Mouse (Mus musculus) embryonic facial prominence, embryonic 11.5 days (tissue): ENCODE data around the gene Tbc1d9b. TPM values are rescaled to one million over a fixed set of nuclear protein-coding genes. Genes with fewer than 3 reads are reported as not detected.

Source experiments
- ATAC-seq: fragments of 200-750 bp; cut with Nextera tagmentation; replicated peaks from 2 replicates; pipeline ENCODE4 v1.8.0; 2017; ENCODE audit warnings: low read depth; ENCODE audit not compliant: insufficient number of reproducible peaks, low FRiP score, low TSS enrichment
- DNase-seq: peaks from one replicate; pipeline ENCODE4 v3.0.0-alpha.2; 2015; ENCODE audit warnings: low spot score
- H3K27ac ChIP-seq: fragments of 300-500 bp; sonication (generic); replicated peaks from 2 replicates; pipeline ENCODE4 v1.5.1; 2014; ENCODE audit warnings: mild to moderate bottlenecking, low read depth, low read length, control low read depth
- H3K27me3 ChIP-seq: fragments of 300-500 bp; sonication (generic); 2 replicates; pipeline ENCODE4 v1.6.1; 2014; ENCODE audit warnings: mild to moderate bottlenecking, low read length, moderate library complexity, mixed read lengths; ENCODE audit not compliant: control insufficient read depth, insufficient read depth
- H3K36me3 ChIP-seq: fragments of 300-500 bp; sonication (generic); replicated peaks from 2 replicates; pipeline ENCODE4 v1.6.1; 2014; ENCODE audit warnings: low read depth, mild to moderate bottlenecking, low read length, moderate library complexity, mixed read lengths; ENCODE audit not compliant: control insufficient read depth, insufficient read depth
- H3K4me1 ChIP-seq: fragments of 300-500 bp; sonication (generic); 2 replicates; pipeline ENCODE4 v1.6.1; 2014; ENCODE audit warnings: low read length, mixed read lengths; ENCODE audit not compliant: control insufficient read depth, insufficient read depth
- H3K4me2 ChIP-seq: fragments of 300-500 bp; sonication (generic); 2 replicates; pipeline ENCODE4 v1.6.1; 2014; ENCODE audit warnings: low read depth, mild to moderate bottlenecking, control low read depth, low read length, moderate library complexity
- H3K4me3 ChIP-seq: fragments of 300-500 bp; sonication (generic); 2 replicates; pipeline ENCODE4 v1.5.1; 2014; ENCODE audit warnings: low read depth, low read length, control low read depth
- H3K9ac ChIP-seq: fragments of 300-500 bp; sonication (generic); replicated peaks from 2 replicates; pipeline ENCODE4 v1.6.1; 2014; ENCODE audit warnings: mild to moderate bottlenecking, control low read depth, low read length
- H3K9me3 ChIP-seq: fragments of 300-500 bp; sonication (generic); replicated peaks from 2 replicates; pipeline ENCODE4 v1.6.1; 2016; ENCODE audit warnings: mild to moderate bottlenecking, low read length, inconsistent platforms, mixed read lengths; ENCODE audit not compliant: control insufficient read depth
- WGBS: fragments of 180-500 bp; shearing (Covaris S2); extraction: QIAGEN DNeasy Blood & Tissue Kit; methylation state at CpG from one replicate; pipeline ENCODE4 v1.1.7; 2014; 5-methylcytosine and 5-hydroxymethylcytosine counted together
- polyA plus RNA-seq: library from polyadenylated mRNA; unstranded; fragments of >200 nt; fragmentation: Nextera tagmentation; extraction: Ambion mirVana; gene quantifications from 2 replicates; pipeline ENCODE4 v1.2.1, GENCODE M21; 2014

Gene Tbc1d9b
- polyA plus RNA-seq, 1 experiment from 2014 or later: 26.0 TPM

DNA sequence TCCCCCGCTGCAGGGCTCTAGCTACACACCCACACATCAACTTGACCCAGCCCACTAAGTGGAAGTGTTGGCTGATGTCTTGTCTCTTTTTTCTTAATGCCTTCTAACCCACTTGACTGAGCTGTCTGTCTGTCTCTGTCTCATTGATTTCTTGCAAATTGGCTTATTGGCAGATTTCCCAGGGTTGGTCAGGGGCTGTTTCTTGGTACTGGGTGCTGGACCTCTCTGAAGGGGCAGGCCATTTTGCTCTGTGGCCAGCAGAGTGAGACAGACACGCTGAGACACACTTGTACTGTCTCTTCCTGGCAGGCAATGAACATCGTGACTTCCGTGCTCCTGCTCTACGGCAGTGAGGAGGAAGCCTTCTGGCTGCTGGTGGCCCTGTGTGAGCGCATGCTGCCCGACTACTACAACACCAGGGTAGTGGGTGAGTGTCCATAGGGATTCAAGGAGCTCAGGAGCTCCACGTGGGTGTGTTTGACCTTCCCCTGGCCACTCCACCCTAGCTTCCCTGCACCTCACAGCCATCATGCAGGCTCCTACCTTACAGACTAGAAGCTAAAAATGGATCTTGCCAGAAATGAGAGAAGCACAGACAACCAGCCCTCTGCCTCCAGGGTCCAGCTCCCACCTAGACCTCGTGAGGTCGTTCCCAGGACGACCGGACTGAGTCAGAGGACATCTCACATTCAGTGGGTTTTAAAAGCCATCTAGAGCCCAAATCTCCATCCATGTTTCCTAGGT, 23.8 kb downstream of the Tbc1d9b start:
- Histone ChIP-seq H3K9me3 (no peaks in the 10 kb centered on the region), H3K9ac (no peak overlapping the region), H3K4me2 (no peak overlapping the region), H3K4me3 (no peak overlapping the region), H3K4me1 (no peaks in the 10 kb centered on the region), H3K27ac (no peak overlapping the region), H3K27me3 (no peaks in the 10 kb centered on the region), H3K36me3 (peaks cover 18% of the 10 kb centered on the region)
- ATAC-seq (no peak), DNase-seq (no peak)
- WGBS: 83% methylated on average over 12 of the region's 12 CpGs

DNA sequence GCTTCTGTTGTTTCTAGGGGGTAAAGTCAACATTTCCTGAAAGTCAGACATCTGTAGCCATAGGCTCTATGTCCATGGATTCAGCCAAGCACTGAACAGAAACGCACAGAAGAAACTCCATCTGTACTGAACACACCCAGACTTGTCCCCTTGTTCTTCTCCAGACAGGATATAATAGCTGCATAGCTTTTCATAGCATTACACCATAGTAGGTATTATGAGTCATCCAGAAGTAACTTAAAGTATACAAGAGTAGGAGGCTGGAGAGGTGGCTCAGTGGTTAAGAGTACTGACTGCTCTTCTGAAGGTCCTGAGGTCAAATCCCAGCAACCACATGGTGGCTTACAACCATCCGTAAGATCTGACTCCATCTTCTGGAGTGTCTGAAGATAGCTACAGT, 24.6 kb downstream of the Tbc1d9b start:
- 88% methylated on average over 2 of the region's 2 CpGs for WGBS
- ATAC-seq: no peak
- Histone ChIP-seq H3K36me3 (peaks cover 11% of the 10 kb centered on the region), H3K4me2 (no peak overlapping the region), H3K9me3 (no peaks in the 10 kb centered on the region), H3K27ac (no peak overlapping the region), H3K9ac (no peak overlapping the region), H3K4me3 (no peak overlapping the region), H3K27me3 (no peaks in the 10 kb centered on the region), H3K4me1 (no peaks in the 10 kb centered on the region)
- DNase-seq: no peak

DNA sequence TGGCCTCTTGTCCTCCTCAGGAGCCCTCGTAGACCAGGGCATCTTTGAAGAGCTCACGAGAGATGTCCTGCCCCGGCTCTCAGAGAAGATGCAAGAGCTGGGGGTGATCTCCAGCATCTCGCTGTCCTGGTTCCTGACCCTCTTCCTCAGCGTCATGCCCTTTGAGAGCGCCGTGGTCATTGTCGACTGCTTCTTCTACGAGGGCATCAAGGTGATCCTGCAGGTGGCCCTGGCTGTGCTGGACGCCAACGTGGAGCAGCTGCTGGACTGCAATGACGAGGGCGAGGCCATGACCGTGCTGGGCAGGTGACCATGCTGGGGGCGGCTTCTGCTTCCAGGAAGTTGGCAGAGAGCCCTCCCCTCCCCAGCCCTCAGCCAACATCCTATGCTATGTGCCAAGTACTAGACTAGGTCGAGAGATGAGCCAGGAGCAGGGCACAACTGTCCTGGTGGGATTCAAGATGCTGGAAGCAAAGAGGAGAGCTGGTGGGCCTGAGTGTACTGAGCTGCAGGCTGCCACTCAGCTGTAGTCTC, 25.6 kb downstream of the Tbc1d9b start:
- Histone ChIP-seq H3K36me3 (peaks cover 11% of the 10 kb centered on the region), H3K27me3 (no peaks in the 10 kb centered on the region), H3K4me3 (no peak overlapping the region), H3K4me1 (no peaks in the 10 kb centered on the region), H3K9ac (no peak overlapping the region), H3K9me3 (no peaks in the 10 kb centered on the region), H3K27ac (no peak overlapping the region), H3K4me2 (no peak overlapping the region)
- ATAC-seq (no peak), DNase-seq (no peak)
- WGBS: 93% methylated on average over 16 of the region's 16 CpGs

DNA sequence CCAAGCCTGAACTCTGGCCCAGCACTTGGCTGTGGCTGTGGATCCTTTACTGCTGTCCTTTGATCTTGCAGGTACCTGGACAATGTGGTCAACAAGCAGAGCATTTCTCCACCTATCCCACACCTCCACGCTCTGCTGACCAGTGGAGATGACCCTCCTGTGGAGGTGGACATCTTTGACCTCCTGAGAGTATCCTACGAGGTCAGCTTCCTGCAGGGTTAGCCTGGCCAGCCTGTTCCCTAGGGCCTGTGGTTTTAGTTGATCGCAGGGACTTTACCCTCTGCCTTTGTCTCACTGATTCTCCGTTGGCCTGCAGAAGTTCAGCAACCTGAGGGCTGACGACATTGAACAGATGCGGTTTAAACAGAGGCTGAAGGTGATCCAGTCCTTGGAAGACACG, 27.1 kb downstream of the Tbc1d9b start:
- Histone ChIP-seq H3K4me1 (no peaks in the 10 kb centered on the region), H3K4me3 (no peak overlapping the region), H3K9ac (no peak overlapping the region), H3K27me3 (no peaks in the 10 kb centered on the region), H3K36me3 (peaks cover 11% of the 10 kb centered on the region), H3K9me3 (no peaks in the 10 kb centered on the region), H3K27ac (no peak overlapping the region), H3K4me2 (no peak overlapping the region)
- WGBS: 88% methylated on average over 7 of the region's 7 CpGs
- DNase-seq: no peak
- ATAC-seq: no peak

DNA sequence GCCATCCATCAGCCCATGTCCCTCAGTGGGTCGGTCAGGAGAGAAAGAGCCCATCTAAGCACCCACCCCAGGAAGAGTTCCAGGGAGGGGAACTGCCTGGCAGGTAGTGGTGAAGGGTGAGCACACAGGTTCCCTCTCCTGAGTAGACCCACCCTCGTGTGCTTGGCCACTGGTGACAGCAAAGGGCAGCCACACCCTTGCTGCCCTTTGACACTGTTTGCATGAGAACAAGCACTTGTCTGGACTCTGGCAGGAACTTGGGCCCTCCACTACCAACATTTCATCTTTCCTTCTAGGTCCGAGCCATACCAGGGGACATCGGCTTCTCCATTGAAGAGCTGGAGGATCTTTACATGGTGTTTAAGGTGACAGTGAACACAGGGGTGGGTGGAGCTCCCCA, 28.2 kb downstream of the Tbc1d9b start:
- H3K9me3 ChIP-seq: no peaks in the 10 kb centered on the region
- DNase-seq (no peak), ATAC-seq (no peak)
- no peak overlapping the region for H3K9ac ChIP-seq
- H3K36me3 ChIP-seq: peaks cover 11% of the 10 kb centered on the region
- no peak overlapping the region for H3K4me3 ChIP-seq
- H3K27ac ChIP-seq: no peak overlapping the region
- H3K4me2 ChIP-seq: no peak overlapping the region
- H3K27me3 ChIP-seq: no peaks in the 10 kb centered on the region
- H3K4me1 ChIP-seq: no peaks in the 10 kb centered on the region
- WGBS: 76% methylated on average over 4 of the region's 4 CpGs

DNA sequence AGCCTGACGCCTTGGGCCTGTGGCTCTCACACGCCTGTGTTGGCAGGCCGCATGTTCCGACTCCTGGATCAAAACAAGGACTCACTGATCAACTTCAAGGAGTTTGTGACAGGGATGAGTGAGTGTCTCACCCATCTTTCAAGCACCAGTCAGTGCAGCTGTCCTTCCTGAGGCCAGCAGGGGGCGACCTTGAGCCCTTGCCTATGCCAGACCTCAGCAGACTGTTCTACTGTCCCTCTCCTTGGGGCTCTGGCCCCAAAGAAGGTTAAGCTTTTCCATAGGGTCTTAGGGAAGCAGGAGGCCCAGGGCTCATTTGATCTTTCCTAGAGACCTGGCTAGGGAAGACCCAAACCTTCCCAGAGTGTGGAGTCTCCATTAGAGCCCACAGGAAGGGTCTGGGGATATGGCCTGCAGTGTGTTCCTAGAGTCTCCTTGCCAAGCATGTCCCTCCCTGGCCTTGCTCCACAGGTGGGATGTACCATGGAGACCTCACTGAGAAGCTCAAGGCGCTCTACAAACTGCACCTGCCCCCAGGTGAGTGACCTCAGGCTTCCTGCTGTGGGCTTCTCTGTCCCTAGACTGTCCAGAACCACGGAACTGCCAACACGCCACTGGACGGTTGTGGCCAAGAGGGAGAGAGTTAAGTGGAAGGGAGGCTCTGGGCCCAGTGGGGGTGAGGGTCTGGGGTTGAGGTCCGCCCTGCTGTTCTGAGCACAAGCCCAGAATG, 30.5 kb downstream of the Tbc1d9b start:
- 0 out of 2 replicates have a peak, but pooled peaks have one; percentile 42 for ATAC-seq
- no peak overlapping the region for H3K4me3 ChIP-seq
- no peak overlapping the region for H3K9ac ChIP-seq
- peak; percentile 71 for DNase-seq
- no peaks in the 10 kb centered on the region for H3K4me1 ChIP-seq
- 67% methylated on average over 10 of the region's 10 CpGs for WGBS
- H3K4me2 ChIP-seq: no peak overlapping the region
- H3K27me3 ChIP-seq: no peaks in the 10 kb centered on the region
- H3K27ac ChIP-seq: no peak overlapping the region
- peaks cover 8% of the 10 kb centered on the region for H3K36me3 ChIP-seq
- H3K9me3 ChIP-seq: no peaks in the 10 kb centered on the region

DNA sequence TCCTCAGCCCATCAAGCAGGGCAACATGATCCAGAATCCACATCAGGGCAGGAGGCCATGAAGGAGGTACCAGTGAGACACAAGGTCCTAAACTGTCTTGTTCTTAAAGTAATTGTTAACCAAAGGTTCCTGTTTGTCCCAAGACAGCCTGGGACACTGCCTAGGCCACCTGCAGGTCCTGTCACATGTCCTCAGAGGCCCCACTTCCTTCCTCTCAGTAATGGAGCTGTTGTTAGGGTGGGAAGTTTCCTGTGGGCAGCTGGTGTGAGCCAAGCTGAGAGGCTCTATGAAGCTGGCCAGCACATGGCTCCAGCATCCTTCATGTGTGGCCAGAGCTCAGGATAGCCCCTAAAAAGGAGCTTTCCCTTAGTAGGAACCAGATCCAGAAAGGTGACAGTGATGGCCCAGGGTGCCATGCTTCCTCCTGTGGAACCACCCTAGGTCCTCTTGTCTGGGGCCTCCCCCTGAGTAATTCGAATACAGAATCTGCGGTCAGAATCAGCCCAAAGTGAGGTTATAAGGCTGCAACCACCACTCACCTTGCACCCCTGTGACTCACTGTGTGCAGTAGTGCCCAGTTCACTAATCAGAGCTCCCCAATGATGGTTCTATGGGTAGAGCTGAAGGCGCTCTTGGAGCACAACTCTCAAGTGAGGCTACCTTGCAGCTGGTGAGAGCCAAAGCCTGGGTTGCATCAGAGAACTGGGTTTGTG, 31.3 kb downstream of the Tbc1d9b start:
- Histone ChIP-seq H3K9me3 (no peaks in the 10 kb centered on the region), H3K4me1 (no peaks in the 10 kb centered on the region), H3K9ac (no peak overlapping the region), H3K4me3 (no peak overlapping the region), H3K4me2 (no peak overlapping the region), H3K27ac (no peak overlapping the region), H3K36me3 (peaks cover 7% of the 10 kb centered on the region), H3K27me3 (no peaks in the 10 kb centered on the region)
- 91% methylated on average over 3 of the region's 3 CpGs for WGBS
- ATAC-seq: no peak
- no peak for DNase-seq
